Mouse (Mus musculus): ENCODE data around the gene AU018091. TPM values are rescaled to one million over a fixed set of nuclear protein-coding genes. Genes with fewer than 3 reads are reported as not detected.
"Not testable (repeated sequence)": the region's sequence is repeated elsewhere in the genome, so short reads cannot be mapped to it uniquely, and the experiment has no call there.

The AU018091 gene
- polyA plus RNA-seq, 1 experiment from 2014 or later = not detected

DNA sequence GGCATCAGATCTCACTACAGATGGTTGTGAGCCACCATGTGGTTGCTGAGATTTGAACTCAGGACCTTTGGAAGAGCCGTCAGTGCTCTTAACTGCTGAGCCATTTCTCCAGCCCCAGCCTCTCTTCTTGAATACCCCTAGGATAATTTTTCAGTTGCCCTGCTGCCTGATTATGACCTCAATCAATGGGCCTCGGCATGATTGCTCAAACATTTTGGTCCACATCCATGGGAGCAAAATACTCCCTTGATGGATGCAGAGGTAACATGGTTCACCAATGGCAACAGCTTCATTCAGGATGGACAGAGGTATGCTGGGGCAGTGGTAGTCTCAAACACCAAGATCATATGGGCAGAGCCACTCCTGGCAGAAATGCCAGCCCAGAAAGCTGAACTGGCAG is 17.7 kb upstream of the AU018091 start:
- not testable (repeated sequence) for H3K4me3 ChIP-seq (ENCODE audit: low read depth, low read length); H3K27ac ChIP-seq (ENCODE audit: low read depth, low read length); H3K36me3 ChIP-seq (ENCODE audit: control insufficient read depth, insufficient read depth, low read length); H3K9me3 ChIP-seq (ENCODE audit: control insufficient read depth, low read length); H3K27me3 ChIP-seq (replicated peaks; ENCODE audit: control insufficient read depth, insufficient read depth, low read length); H3K4me2 ChIP-seq; H3K4me1 ChIP-seq (replicated peaks; ENCODE audit: control insufficient read depth, insufficient read depth, low read length); ATAC-seq (replicated peaks; ENCODE audit: low FRiP score); DNase-seq (ENCODE audit: low spot score); H3K9ac ChIP-seq (ENCODE audit: low read depth, low read length)
- WGBS = 78% methylated on average over 2 of the region's 2 CpGs

- Histone ChIP-seq H3K4me2 (no peak overlapping the region), H3K27me3 (replicated peaks; ENCODE audit: control insufficient read depth, insufficient read depth, low read length) (no peaks in the 10 kb centered on the region), H3K4me1 (replicated peaks; ENCODE audit: control insufficient read depth, insufficient read depth, low read length) (no peaks in the 10 kb centered on the region), H3K36me3 (ENCODE audit: control insufficient read depth, insufficient read depth, low read length) (no peaks in the 10 kb centered on the region), H3K27ac (ENCODE audit: low read depth, low read length) (no peak overlapping the region), H3K9me3 (ENCODE audit: control insufficient read depth, low read length) (no peaks in the 10 kb centered on the region), H3K9ac (ENCODE audit: low read depth, low read length) (no peak overlapping the region), H3K4me3 (ENCODE audit: low read depth, low read length) (no peak overlapping the region)
- ATAC-seq (replicated peaks; ENCODE audit: low FRiP score) (no peak), DNase-seq (ENCODE audit: low spot score) (no peak)
- WGBS = 50% methylated on average over 1 of the region's 1 CpGs
These were observed 17.1 kb upstream of the AU018091 start for GRCm38 (mm10) chr7:3186136-3186535.

DNA sequence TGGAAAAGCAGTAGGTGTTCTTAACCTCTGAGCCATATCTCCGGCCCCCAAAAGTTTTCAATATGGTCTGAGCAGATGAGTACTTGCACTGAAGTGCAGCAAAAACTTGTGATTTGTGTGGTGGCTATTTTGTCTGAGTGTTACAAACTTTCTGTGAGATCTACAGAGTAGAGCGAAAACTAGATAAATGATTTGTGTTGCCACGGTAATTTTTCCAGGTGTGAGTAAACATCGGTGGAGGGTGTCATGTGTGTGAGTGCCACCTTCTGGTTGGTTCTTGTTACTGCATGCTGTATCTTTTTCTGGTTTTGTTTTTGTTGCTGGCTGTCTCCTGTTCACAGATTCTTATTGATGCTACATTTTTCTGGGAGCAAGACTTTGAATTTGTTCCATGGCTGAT is 15.4 kb upstream of the AU018091 start:
- Histone ChIP-seq H3K27me3 (replicated peaks; ENCODE audit: control insufficient read depth, insufficient read depth, low read length) (no peaks in the 10 kb centered on the region), H3K36me3 (ENCODE audit: control insufficient read depth, insufficient read depth, low read length) (no peaks in the 10 kb centered on the region), H3K27ac (ENCODE audit: low read depth, low read length) (no peak overlapping the region), H3K9ac (ENCODE audit: low read depth, low read length) (no peak overlapping the region), H3K9me3 (ENCODE audit: control insufficient read depth, low read length) (no peaks in the 10 kb centered on the region), H3K4me1 (replicated peaks; ENCODE audit: control insufficient read depth, insufficient read depth, low read length) (no peaks in the 10 kb centered on the region), H3K4me3 (ENCODE audit: low read depth, low read length) (no peak overlapping the region), H3K4me2 (no peak overlapping the region)
- ATAC-seq (replicated peaks; ENCODE audit: low FRiP score) = no peak
- WGBS = 31% methylated on average over 4 of the region's 4 CpGs
- no peak for DNase-seq (ENCODE audit: low spot score)

- H3K9me3 ChIP-seq (ENCODE audit: control insufficient read depth, low read length); H3K36me3 ChIP-seq (ENCODE audit: control insufficient read depth, insufficient read depth, low read length); H3K4me2 ChIP-seq; H3K27me3 ChIP-seq (replicated peaks; ENCODE audit: control insufficient read depth, insufficient read depth, low read length); H3K27ac ChIP-seq (ENCODE audit: low read depth, low read length); H3K9ac ChIP-seq (ENCODE audit: low read depth, low read length); H3K4me3 ChIP-seq (ENCODE audit: low read depth, low read length); ATAC-seq (replicated peaks; ENCODE audit: low FRiP score); H3K4me1 ChIP-seq (replicated peaks; ENCODE audit: control insufficient read depth, insufficient read depth, low read length); DNase-seq (ENCODE audit: low spot score): not testable (repeated sequence)
- 67% methylated on average over 24 of the region's 24 CpGs for WGBS
These were observed 12.0 kb upstream of the AU018091 start for GRCm38 (mm10) chr7:3180958-3181357.

- no peak overlapping the region for H3K4me3 ChIP-seq (ENCODE audit: low read depth, low read length)
- ATAC-seq (replicated peaks; ENCODE audit: low FRiP score) (no peak), DNase-seq (ENCODE audit: low spot score) (no peak)
- no peak overlapping the region for H3K4me2 ChIP-seq
- H3K4me1 ChIP-seq (replicated peaks; ENCODE audit: control insufficient read depth, insufficient read depth, low read length) = no peaks in the 10 kb centered on the region
- no peak overlapping the region for H3K9ac ChIP-seq (ENCODE audit: low read depth, low read length)
- WGBS = 94% methylated on average over 1 of the region's 1 CpGs
- H3K36me3 ChIP-seq (ENCODE audit: control insufficient read depth, insufficient read depth, low read length) = no peaks in the 10 kb centered on the region
- no peak overlapping the region for H3K27ac ChIP-seq (ENCODE audit: low read depth, low read length)
- no peaks in the 10 kb centered on the region for H3K27me3 ChIP-seq (replicated peaks; ENCODE audit: control insufficient read depth, insufficient read depth, low read length)
- no peaks in the 10 kb centered on the region for H3K9me3 ChIP-seq (ENCODE audit: control insufficient read depth, low read length)
These were observed 707 bp downstream of the AU018091 start for GRCm38 (mm10) chr7:3168296-3168695.

- no peaks in the 10 kb centered on the region for H3K9me3 ChIP-seq (ENCODE audit: control insufficient read depth, low read length)
- no peak overlapping the region for H3K4me3 ChIP-seq (ENCODE audit: low read depth, low read length)
- H3K4me2 ChIP-seq = no peak overlapping the region
- ATAC-seq (replicated peaks; ENCODE audit: low FRiP score) (no peak), DNase-seq (ENCODE audit: low spot score) (no peak)
- H3K9ac ChIP-seq (ENCODE audit: low read depth, low read length) = no peak overlapping the region
- no peak overlapping the region for H3K27ac ChIP-seq (ENCODE audit: low read depth, low read length)
- 85% methylated on average over 4 of the region's 4 CpGs for WGBS
- no peaks in the 10 kb centered on the region for H3K4me1 ChIP-seq (replicated peaks; ENCODE audit: control insufficient read depth, insufficient read depth, low read length)
- no peaks in the 10 kb centered on the region for H3K36me3 ChIP-seq (ENCODE audit: control insufficient read depth, insufficient read depth, low read length)
- no peaks in the 10 kb centered on the region for H3K27me3 ChIP-seq (replicated peaks; ENCODE audit: control insufficient read depth, insufficient read depth, low read length)
These were observed 2.7 kb downstream of the AU018091 start for GRCm38 (mm10) chr7:3166270-3166669.

GRCm38 (mm10) chr7:3164991-3165390 is 4.0 kb downstream of the AU018091 start:
- no peak for ATAC-seq (replicated peaks; ENCODE audit: low FRiP score)

DNA sequence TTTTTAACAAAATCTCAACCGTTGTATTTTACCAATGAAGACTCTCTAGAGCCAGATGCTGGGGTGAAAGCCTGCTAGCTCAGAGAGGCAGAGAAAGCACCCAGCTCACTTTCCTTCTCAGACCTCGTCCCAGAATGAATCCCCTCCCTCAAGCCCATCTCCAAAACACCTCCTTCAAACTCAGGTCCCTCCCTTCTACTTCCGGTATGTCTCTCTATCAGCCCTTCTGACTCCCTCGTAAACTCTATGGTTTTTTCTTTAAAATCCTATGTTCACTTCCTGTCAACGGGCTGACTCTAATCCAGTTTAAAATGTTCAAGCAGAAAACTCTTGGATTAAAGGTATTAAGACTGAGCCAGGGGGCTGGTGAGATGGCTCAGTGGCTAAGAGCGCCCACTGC is 4.6 kb downstream of the AU018091 start:
- no peak for ATAC-seq (replicated peaks; ENCODE audit: low FRiP score)
- 67% methylated on average over 6 of the region's 6 CpGs for WGBS

More at GRCm38 (mm10) chr7:3164991-3165390, 4.0 kb downstream of the AU018091 start:
- Histone ChIP-seq H3K9ac (ENCODE audit: low read depth, low read length) (no peak overlapping the region), H3K4me1 (replicated peaks; ENCODE audit: control insufficient read depth, insufficient read depth, low read length) (no peaks in the 10 kb centered on the region), H3K27ac (ENCODE audit: low read depth, low read length) (no peak overlapping the region), H3K4me3 (ENCODE audit: low read depth, low read length) (no peak overlapping the region), H3K36me3 (ENCODE audit: control insufficient read depth, insufficient read depth, low read length) (no peaks in the 10 kb centered on the region), H3K4me2 (no peak overlapping the region), H3K27me3 (replicated peaks; ENCODE audit: control insufficient read depth, insufficient read depth, low read length) (no peaks in the 10 kb centered on the region), H3K9me3 (ENCODE audit: control insufficient read depth, low read length) (no peaks in the 10 kb centered on the region)
- DNase-seq (ENCODE audit: low spot score) = no peak

GRCm38 (mm10) chr7:3150376-3150775 is 18.6 kb downstream of the AU018091 start:
- DNase-seq (ENCODE audit: low spot score) (no peak), ATAC-seq (replicated peaks; ENCODE audit: low FRiP score) (no peak)
- Histone ChIP-seq H3K27ac (ENCODE audit: low read depth, low read length) (no peak overlapping the region), H3K4me1 (replicated peaks; ENCODE audit: control insufficient read depth, insufficient read depth, low read length) (no peaks in the 10 kb centered on the region), H3K9me3 (ENCODE audit: control insufficient read depth, low read length) (peaks cover 2% of the 10 kb centered on the region; the same call in 1 of the 2 replicates), H3K27me3 (replicated peaks; ENCODE audit: control insufficient read depth, insufficient read depth, low read length) (no peaks in the 10 kb centered on the region), H3K36me3 (ENCODE audit: control insufficient read depth, insufficient read depth, low read length) (no peaks in the 10 kb centered on the region), H3K4me2 (no peak overlapping the region), H3K4me3 (ENCODE audit: low read depth, low read length) (no peak overlapping the region), H3K9ac (ENCODE audit: low read depth, low read length) (no peak overlapping the region)
- 78% methylated on average over 1 of the region's 1 CpGs for WGBS

More for the DNA sequence above, 4.6 kb downstream of the AU018091 start:
- no peak overlapping the region for H3K9ac ChIP-seq (ENCODE audit: low read depth, low read length)
- DNase-seq (ENCODE audit: low spot score) = no peak
- H3K9me3 ChIP-seq (ENCODE audit: control insufficient read depth, low read length) = no peaks in the 10 kb centered on the region
- no peak overlapping the region for H3K27ac ChIP-seq (ENCODE audit: low read depth, low read length)
- H3K36me3 ChIP-seq (ENCODE audit: control insufficient read depth, insufficient read depth, low read length) = no peaks in the 10 kb centered on the region
- H3K4me1 ChIP-seq (replicated peaks; ENCODE audit: control insufficient read depth, insufficient read depth, low read length) = no peaks in the 10 kb centered on the region
- no peaks in the 10 kb centered on the region for H3K27me3 ChIP-seq (replicated peaks; ENCODE audit: control insufficient read depth, insufficient read depth, low read length)
- H3K4me3 ChIP-seq (ENCODE audit: low read depth, low read length) = no peak overlapping the region
- H3K4me2 ChIP-seq = no peak overlapping the region

Data from liver, embryonic 11.5 days (tissue).